Comparison of ENCODE assay signal across 14 mouse cellular contexts in genomic region chr12:99958068-99959060, GRCm38 (mm10). TPM values are rescaled to one million over a fixed set of nuclear protein-coding genes. Genes with fewer than 3 reads are reported as not detected.
DNase-seq lines count a peak whose midpoint lies in the region; ATAC-seq and TF ChIP-seq lines count a peak whose summit lies in the region.
"Had no signal": no experiment of that assay in that cellular context is flagged by ENCODE, and none has a peak within 500 bp of the region (broad histone marks: within the 10 kb centered on the region; RNA-seq: fewer than 3 reads in every experiment).

No protein-coding gene starts in this region.

- DNase-seq in hindbrain, embryonic 11.5 days (ENCODE audit: low spot score), result no peak
- no peak for DNase-seq in lung, adult 2 months
- DNase-seq in brain, adult 2 months (ENCODE audit: low read depth, low spot score), result peak; percentile 49
- no peak for DNase-seq in urinary bladder, postnatal 36 days (ENCODE audit: low spot score in 2 of 2)
- no peak for DNase-seq in ovary, adult 18-20 months (ENCODE audit: low spot score)
- DNase-seq: cerebellum, adult 11 months; heart, adult 18-20 months; spleen, adult 18-20 months had no signal

- peak; percentile 28; the same call in 1 of the 2 replicates for ATAC-seq in hindbrain, embryonic 15.5 days (ENCODE audit: low FRiP score, low read depth)
- no peak for ATAC-seq in hindbrain, embryonic 11.5 days (ENCODE audit: low FRiP score)
- ATAC-seq in lung, embryonic 15.5 days (ENCODE audit: borderline replicate concordance, extremely low read depth, low FRiP score, low TSS enrichment), result peak; percentile 56; the same call in 1 of the 2 replicates
- peak; percentile 39; the same call in 1 of the 2 replicates for ATAC-seq in kidney, embryonic 16.5 days (ENCODE audit: low FRiP score, low TSS enrichment)

- H3K36me3 ChIP-seq in hindbrain, embryonic 15.5 days, result 0 out of 2 replicates have a peak, but pooled peaks cover 3% of the 10 kb centered on the region
- no peaks in the 10 kb centered on the region for H3K36me3 ChIP-seq in hindbrain, embryonic 11.5 days (ENCODE audit: control insufficient read depth, insufficient read depth, low read length)
- no peaks in the 10 kb centered on the region; the same call in 1 of the 2 replicates for H3K36me3 ChIP-seq in lung, embryonic 15.5 days
- H3K36me3 ChIP-seq in kidney, embryonic 16.5 days (ENCODE audit: insufficient read depth, low read length), result peaks cover 6% of the 10 kb centered on the region; the same call in 1 of the 2 replicates

- WGBS in hindbrain, embryonic 15.5 days, result 48% methylated on average over 9 of the region's 9 CpGs
- WGBS in hindbrain, embryonic 11.5 days, result 66% methylated on average over 9 of the region's 9 CpGs
- 60% methylated on average over 9 of the region's 9 CpGs for WGBS in lung, embryonic 15.5 days
- 66% methylated on average over 9 of the region's 9 CpGs for WGBS in lung, adult 2 months
- 47% methylated on average over 9 of the region's 9 CpGs for WGBS in kidney, embryonic 16.5 days

- peaks cover 9% of the 10 kb centered on the region for H3K27me3 ChIP-seq in hindbrain, embryonic 15.5 days
- H3K27me3 ChIP-seq in hindbrain, embryonic 11.5 days (ENCODE audit: control insufficient read depth, insufficient read depth, low read length), result peaks cover 4% of the 10 kb centered on the region; the same call in 1 of the 2 replicates
- peaks cover 10% of the 10 kb centered on the region for H3K27me3 ChIP-seq in lung, embryonic 15.5 days
- H3K27me3 ChIP-seq in kidney, embryonic 16.5 days (ENCODE audit: insufficient read depth, low read length), result peaks cover 21% of the 10 kb centered on the region
- H3K27me3 ChIP-seq: CH12.LX had no signal

- H3K4me2 ChIP-seq in hindbrain, embryonic 15.5 days, result no peak overlapping the region
- no peak overlapping the region for H3K4me2 ChIP-seq in hindbrain, embryonic 11.5 days (replicated peaks; ENCODE audit: low read depth, low read length)
- H3K4me2 ChIP-seq in lung, embryonic 15.5 days, result no peak overlapping the region
- H3K4me2 ChIP-seq in kidney, embryonic 16.5 days (replicated peaks; ENCODE audit: low read depth, low read length), result no peak overlapping the region
- H3K4me2 ChIP-seq: neural tube, embryonic 12.5 days had no signal

- no peak overlapping the region for H3K9ac ChIP-seq in hindbrain, embryonic 15.5 days
- no peak overlapping the region for H3K9ac ChIP-seq in hindbrain, embryonic 11.5 days (ENCODE audit: low read depth, low read length)
- H3K9ac ChIP-seq in lung, embryonic 15.5 days, result no peak overlapping the region
- no peak overlapping the region for H3K9ac ChIP-seq in kidney, embryonic 16.5 days (replicated peaks; ENCODE audit: low read length)
- H3K9ac ChIP-seq: neural tube, embryonic 12.5 days had no signal

- peaks cover 20% of the 10 kb centered on the region for H3K4me1 ChIP-seq in hindbrain, embryonic 15.5 days (replicated peaks)
- no peaks in the 10 kb centered on the region for H3K4me1 ChIP-seq in hindbrain, embryonic 11.5 days (replicated peaks; ENCODE audit: control insufficient read depth, insufficient read depth, low read length)
- peaks cover 14% of the 10 kb centered on the region; the same call in 1 of the 2 replicates for H3K4me1 ChIP-seq in lung, embryonic 15.5 days
- no peaks in the 10 kb centered on the region; the same call in 1 of the 2 replicates for H3K4me1 ChIP-seq in lung, adult 2 months (ENCODE audit: control insufficient read depth, insufficient read depth, low read length)
- peaks cover 6% of the 10 kb centered on the region; the same call in 1 of the 2 replicates for H3K4me1 ChIP-seq in kidney, embryonic 16.5 days (ENCODE audit: insufficient read depth, low read length)

- H3K27ac ChIP-seq in hindbrain, embryonic 15.5 days (replicated peaks), result 0 out of 2 replicates have a peak overlapping the region, but pooled peaks have one; percentile 15
- H3K27ac ChIP-seq in hindbrain, embryonic 11.5 days (ENCODE audit: low read depth, low read length), result no peak overlapping the region
- peak overlapping the region; percentile 55 for H3K27ac ChIP-seq in lung, embryonic 15.5 days
- no peak overlapping the region for H3K27ac ChIP-seq in kidney, embryonic 16.5 days (ENCODE audit: low read length)
- H3K27ac ChIP-seq: macrophage; neural tube, embryonic 12.5 days had no signal

- no peak overlapping the region for H3K4me3 ChIP-seq in hindbrain, embryonic 15.5 days
- H3K4me3 ChIP-seq in hindbrain, embryonic 11.5 days (ENCODE audit: low read depth, low read length), result no peak overlapping the region
- no peak overlapping the region for H3K4me3 ChIP-seq in lung, embryonic 15.5 days
- H3K4me3 ChIP-seq in lung, adult 2 months (replicated peaks; ENCODE audit: extremely low read depth, low read depth, low read length), result no peak overlapping the region
- no peak overlapping the region for H3K4me3 ChIP-seq in kidney, embryonic 16.5 days (ENCODE audit: low read length)
- H3K4me3 ChIP-seq: neural tube, embryonic 12.5 days had no signal

- TF ChIP-seq POLR2A in lung, adult 2 months (IDR thresholded peaks at IDR 0.05; ENCODE audit: borderline replicate concordance, extremely low read depth, low read depth, low read length), result no peak

- TF ChIP-seq CTCF in lung, adult 2 months (IDR thresholded peaks at IDR 0.05; ENCODE audit: insufficient read depth, low read length), result no peak

- no peaks in the 10 kb centered on the region for H3K9me3 ChIP-seq in hindbrain, embryonic 15.5 days
- H3K9me3 ChIP-seq in hindbrain, embryonic 11.5 days (ENCODE audit: control insufficient read depth, low read length), result no peaks in the 10 kb centered on the region
- no peaks in the 10 kb centered on the region for H3K9me3 ChIP-seq in lung, embryonic 15.5 days
- no peaks in the 10 kb centered on the region for H3K9me3 ChIP-seq in kidney, embryonic 16.5 days (ENCODE audit: low read length)
- H3K9me3 ChIP-seq: neural tube, embryonic 12.5 days had no signal

RNA-seq across cellular contexts. Expression of gene Kcnk13, which starts 5.9 kb away (rescaled TPM):
- 1.0 and 1.1 TPM in 2 replicates for polyA plus RNA-seq in hindbrain, embryonic 15.5 days (2015; fragmentation: Nextera tagmentation; extraction: Ambion mirVana)
- polyA plus RNA-seq in hindbrain, embryonic 11.5 days (2014; fragmentation: Nextera tagmentation; extraction: Ambion mirVana), result 0.20 and 0.31 TPM in 2 replicates
- polyA plus RNA-seq in lung, embryonic 15.5 days (2015; fragmentation: Nextera tagmentation; extraction: Ambion mirVana), result 3.9 and 4.1 TPM in 2 replicates
- 2.5 and 3.0 TPM in 2 replicates for polyA plus RNA-seq in lung, adult 2 months (2012; rRNA removed)
- polyA plus RNA-seq in kidney, embryonic 16.5 days (2015; fragmentation: Nextera tagmentation; extraction: Ambion mirVana), result 0.21 and 0.23 TPM in 2 replicates

Comparison
In these comparisons a context has a peak if more than half of its experiments do, and no peak if none do; other contexts are left out.
1. H3K27ac ChIP-seq: peak in hindbrain, embryonic 15.5 days (single experiment) and lung, embryonic 15.5 days (single experiment); none in hindbrain, embryonic 11.5 days (single experiment) and kidney, embryonic 16.5 days (single experiment).